Mouse (Mus musculus) naive thymus-derived CD4-positive, alpha-beta T cell, adult 2 months (primary cell): ENCODE data around the gene Atf5.

Source experiments
- DNase-seq: peaks from one replicate; pipeline ENCODE4 v3.0.0-alpha.2; 2011; ENCODE audit warnings: low read depth

Atf5 gene

GRCm38 (mm10) chr7:44816470-44817021, at the start of gene Atf5:
Gene Atf5, minus strand, starts transcription at chr7:44816658.
- DNase-seq = no peak

- DNase-seq = no peak
These were observed 48.4 kb upstream of the Atf5 start for GRCm38 (mm10) chr7:44864595-44865542.

DNA sequence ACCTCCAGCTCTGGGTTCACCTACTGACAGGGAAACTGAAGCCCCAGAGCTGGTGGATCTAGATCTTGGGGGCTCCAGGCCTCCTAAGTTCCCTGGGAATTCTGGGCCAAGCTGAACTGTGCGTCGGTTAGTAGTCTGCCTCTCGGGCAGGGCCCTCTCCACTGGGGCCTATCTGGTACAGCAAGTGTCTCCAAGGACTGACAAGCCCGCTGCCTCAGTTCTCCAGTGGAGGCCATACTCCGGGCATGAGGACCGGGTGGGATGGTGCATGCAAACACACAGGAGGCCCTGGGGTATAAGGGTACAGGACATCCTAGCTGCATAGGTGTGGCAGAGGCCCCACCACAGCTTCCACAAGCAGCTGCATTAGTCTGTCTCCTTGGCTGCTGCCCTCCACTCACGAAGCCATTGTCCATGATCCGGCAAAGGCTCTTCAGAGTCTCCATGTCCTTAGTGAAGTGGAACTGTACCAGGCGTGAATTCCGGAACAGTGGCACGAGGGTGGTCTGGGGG, 47.6 kb upstream of the Atf5 start:
- DNase-seq = no peak

DNA sequence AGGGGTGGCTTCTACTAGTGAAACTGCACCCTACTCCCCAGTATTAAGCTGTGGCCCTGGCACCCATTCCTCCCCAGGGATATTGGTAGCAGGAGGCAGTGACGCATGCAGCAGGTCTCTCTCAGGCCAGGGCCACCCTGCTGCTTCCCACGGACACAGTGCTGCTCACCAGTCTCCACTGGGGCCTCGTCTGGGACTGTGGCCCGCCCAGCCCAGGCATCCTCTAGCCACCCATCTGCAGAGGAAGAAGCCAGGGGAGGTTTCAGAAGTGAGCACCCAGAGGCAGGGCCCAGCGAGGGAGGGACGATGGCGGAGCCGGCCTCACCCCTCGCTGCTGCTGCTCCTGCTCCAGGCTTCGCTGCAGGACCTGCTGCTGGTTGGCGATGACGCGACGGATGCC, 46.8 kb upstream of the Atf5 start:
- no peak for DNase-seq

DNA sequence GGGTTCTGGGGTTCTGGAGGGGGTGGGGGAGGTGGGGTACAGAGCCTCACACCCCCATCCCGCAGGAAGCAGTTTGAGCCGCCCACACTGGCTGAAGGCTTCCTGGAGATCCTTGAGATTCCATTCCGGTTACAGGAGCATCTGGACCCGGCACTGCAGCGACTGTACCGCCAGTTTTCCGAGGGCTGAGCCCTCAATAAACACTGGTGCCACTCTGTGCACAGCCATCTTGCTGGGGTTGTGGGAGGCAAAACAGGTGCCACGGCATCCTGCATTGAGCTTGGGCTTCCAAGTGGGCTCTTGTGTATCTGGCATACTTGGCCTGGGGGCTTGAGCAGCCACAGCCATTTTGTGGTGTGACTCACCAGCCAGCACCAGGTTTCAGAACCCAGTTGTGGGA, 46.0 kb upstream of the Atf5 start:
- DNase-seq = no peak

DNA sequence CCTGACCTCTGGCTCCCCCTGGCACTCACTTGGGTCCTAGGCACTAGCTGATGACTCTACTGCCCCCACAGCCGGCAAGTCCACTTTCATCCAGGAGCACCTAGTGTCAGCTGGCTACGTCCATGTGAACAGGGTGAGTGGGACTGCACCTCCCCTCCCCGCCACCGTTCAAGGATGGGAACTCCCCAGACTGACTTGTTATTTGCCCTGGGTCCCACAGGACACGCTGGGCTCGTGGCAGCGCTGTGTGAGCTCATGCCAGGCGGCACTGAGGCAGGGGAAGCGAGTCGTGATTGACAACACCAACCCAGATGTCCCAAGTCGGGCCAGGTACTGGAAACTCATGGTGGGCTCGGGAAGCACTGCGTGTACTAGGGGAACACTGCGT, 45.0 kb upstream of the Atf5 start:
- DNase-seq = no peak

- DNase-seq = peak; percentile 76
These were observed 44.3 kb upstream of the Atf5 start for GRCm38 (mm10) chr7:44860576-44861428.

DNA sequence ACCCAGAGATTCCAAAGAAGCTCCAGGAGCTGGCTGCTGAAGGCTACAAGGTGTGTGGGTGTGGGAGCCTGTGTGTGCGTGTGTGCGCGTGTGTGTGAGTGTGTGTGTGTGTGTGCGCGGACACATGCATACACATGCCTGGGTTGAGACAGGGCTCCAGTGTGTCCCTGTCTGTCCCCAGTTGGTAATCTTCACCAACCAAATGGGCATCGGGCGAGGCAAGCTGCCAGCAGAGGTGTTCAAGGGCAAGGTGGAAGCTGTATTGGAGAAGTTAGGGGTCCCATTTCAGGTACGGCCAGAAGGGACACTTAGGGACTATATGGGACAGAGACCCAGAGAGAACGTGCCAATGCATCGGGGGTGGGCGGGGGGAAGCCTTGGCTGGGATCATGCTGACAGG, 43.4 kb upstream of the Atf5 start:
- no peak for DNase-seq

GRCm38 (mm10) chr7:44857905-44858304, 41.4 kb upstream of the Atf5 start:
- DNase-seq = peak; percentile 59

- DNase-seq = peak; percentile 92
These were observed 40.6 kb upstream of the Atf5 start, which contains the start of gene Pnkp for GRCm38 (mm10) chr7:44857042-44857552. Gene Pnkp, plus strand, starts transcription at chr7:44857139.

GRCm38 (mm10) chr7:44856265-44856916, 39.9 kb upstream of the Atf5 start:
- DNase-seq = peak; percentile 44

GRCm38 (mm10) chr7:44855036-44855435, 38.6 kb upstream of the Atf5 start:
- DNase-seq = no peak

- DNase-seq = peak; percentile 78
These were observed 38.0 kb upstream of the Atf5 start for GRCm38 (mm10) chr7:44854356-44855031.

DNA sequence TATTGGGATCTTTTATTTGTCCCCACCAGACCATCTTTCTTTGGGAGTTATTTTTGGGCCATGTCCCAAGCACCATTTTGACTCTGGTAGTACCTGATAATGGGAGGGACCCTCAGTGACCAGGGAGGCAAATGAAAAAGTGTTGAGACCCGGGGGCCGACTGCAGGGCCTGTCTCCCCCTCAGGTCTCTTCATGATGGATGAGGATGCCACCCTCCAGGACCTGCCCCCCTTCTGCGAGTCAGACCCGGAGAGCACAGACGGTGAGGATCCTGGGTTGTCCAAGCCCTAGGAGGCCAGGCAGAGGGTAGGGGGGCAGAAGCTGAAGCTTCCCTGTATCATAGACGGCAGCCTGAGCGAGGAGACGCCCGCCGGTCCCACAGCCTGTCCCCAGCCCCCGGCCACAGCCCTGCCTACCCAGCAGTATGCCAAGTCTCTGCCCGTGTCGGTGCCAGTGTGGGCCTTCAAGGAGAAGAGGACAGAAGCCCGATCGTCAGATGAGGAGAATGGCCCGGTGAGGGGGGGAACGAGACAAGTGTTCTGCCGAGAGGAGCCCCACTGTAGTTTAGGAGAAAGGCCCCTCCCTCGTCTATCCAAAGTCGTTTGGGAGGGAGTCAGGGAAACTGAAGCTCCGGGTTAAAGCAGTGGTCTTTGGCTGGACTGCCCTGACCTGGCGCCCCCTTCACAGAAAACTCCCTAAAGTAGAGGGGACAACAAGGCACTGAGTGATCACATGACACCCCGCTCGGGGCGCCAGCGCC, 37.3 kb upstream of the Atf5 start:
- DNase-seq = no peak

DNA sequence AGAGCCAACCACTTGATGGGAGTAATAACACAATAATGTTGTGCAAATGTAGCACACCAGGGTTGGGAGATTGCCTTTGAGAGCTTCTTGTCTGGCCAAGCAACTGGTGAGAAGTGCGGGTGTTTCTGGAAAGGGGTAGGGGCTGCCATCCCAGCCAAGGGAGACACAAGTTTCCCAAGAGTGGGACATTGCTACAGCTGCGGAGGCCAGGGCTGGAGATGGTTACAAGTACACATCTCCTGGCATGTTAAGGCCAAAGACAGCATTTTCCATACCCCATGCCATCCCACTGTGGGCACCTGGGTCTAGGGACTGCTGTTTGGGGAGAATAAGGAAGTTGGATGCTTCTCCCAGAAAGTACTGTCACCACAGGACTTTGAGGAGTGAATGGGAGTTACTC, 36.6 kb upstream of the Atf5 start:
- no peak for DNase-seq

GRCm38 (mm10) chr7:44852259-44853027, 36.0 kb upstream of the Atf5 start:
- DNase-seq = no peak

GRCm38 (mm10) chr7:44851625-44852234, 35.3 kb upstream of the Atf5 start:
- DNase-seq = no peak

DNA sequence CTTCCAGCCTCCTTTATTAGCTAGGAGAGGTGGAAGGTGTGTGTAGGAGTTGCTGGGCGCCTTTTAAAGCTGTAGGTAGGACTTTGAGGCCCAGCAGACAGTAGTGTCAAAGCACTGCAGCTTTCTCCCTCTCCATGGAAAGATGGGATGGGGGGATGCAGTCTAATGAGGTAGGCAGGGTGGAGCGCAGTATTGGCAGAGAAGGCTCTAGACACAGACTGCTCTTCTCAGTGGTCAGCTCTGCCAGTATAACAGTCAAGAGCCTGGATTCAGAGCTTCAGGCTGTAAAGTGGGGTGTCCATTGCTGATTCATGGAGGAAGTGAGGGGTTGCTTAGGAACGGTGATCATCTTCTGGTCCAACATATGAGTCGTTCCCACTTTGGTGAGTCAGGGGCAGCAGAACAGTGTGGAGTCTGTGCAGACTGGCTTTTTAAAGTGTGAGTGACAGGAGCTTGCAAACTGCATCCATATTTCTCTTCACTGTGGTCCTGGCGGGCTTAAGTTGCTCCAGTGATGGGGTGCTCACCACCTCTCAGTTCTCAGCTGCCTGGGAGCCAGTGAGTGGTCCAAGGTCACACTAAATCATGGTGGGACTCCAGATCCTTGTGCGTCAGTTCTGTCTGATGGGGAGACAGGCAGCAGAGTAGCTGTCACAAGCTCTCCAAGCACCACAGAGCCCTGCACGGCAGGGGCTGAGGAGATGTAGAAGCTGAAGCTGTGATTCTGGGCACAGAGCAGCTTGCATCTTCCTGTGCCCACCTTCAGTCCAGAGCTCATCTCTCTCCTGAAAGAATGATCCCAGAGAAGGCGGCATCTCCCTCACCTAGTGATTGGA, 34.5 kb upstream of the Atf5 start:
- DNase-seq = no peak
